In the genomic region with DNA sequence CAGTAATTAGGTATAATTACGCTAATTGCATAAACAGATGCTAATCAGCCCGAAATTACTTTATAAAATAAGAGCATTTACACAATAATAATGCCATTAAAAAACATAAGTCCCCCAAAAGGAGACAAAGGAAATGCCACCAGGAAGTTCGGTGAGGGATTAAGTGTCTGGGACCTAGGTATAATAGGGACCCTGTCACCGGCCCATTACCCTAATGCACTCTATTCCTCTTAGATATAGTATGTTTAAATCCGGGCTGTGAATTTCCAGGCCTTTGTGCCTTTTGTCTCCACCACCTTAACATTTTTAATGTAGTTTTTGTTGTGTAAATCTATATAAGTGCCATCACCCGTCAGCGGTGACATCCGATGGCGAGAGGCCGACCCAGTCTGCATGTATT, we compare ENCODE assay signal across 16 mouse cellular contexts.
"Had no signal": no experiment of that assay in that cellular context is flagged by ENCODE, and none has a peak within 500 bp of the region (broad histone marks: within the 10 kb centered on the region; RNA-seq: fewer than 3 reads in every experiment).

No protein-coding gene starts in this region.

- H3K4me1 ChIP-seq: liver, embryonic 13.5 days; neural tube, embryonic 13.5 days; stomach, embryonic 15.5 days had no signal

- H3K27me3 ChIP-seq: liver, embryonic 13.5 days; neural tube, embryonic 13.5 days; stomach, embryonic 15.5 days had no signal

- DNase-seq: kidney, postnatal 14 days; kidney, postnatal 4 days; layer of hippocampus, adult 9-11 months; liver, embryonic 13.5 days; lung, adult 2 months; lung, postnatal 14 days; lung, postnatal 4 days; retina, postnatal 1 day; right cerebral cortex, postnatal 25 days; spleen, adult 18-20 months; thymus, postnatal 25 days had no signal

- H3K4me2 ChIP-seq: liver, embryonic 13.5 days; midbrain, embryonic 11.5 days; neural tube, embryonic 13.5 days; stomach, embryonic 15.5 days had no signal

- H3K36me3 ChIP-seq: liver, embryonic 13.5 days; neural tube, embryonic 13.5 days; stomach, embryonic 15.5 days had no signal

- H3K9me3 ChIP-seq: liver, embryonic 13.5 days; neural tube, embryonic 13.5 days; stomach, embryonic 15.5 days had no signal

- ATAC-seq: midbrain, embryonic 16.5 days had no signal

- H3K9ac ChIP-seq: liver, embryonic 13.5 days; neural tube, embryonic 13.5 days; stomach, embryonic 15.5 days had no signal

- H3K27ac ChIP-seq: liver, embryonic 13.5 days; neural tube, embryonic 13.5 days; stomach, embryonic 15.5 days had no signal

- H3K4me3 ChIP-seq: liver, embryonic 13.5 days; myocyte; neural tube, embryonic 13.5 days; stomach, embryonic 15.5 days had no signal
